ENCODE assay signal across 14 mouse cellular contexts in the genomic region with DNA sequence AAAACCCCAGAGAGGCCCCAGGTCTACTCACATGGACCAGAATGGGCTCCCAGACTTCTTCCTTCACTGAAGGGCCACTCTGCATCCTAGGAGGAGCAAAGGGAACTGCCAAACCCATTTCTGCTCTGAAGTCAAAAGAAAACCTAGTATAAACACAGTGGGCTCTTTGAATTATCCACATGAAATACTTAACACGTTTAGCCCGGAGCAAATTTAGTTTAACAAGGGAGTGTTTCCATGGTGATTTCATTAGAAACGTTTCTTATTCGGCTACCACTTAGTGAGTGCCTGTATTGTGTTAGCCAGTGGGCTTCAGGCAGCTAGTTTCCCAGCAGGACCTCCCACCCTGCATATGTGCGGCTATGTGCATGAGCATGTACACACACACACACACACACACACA.
DNase-seq lines count a peak whose midpoint lies in the region; ATAC-seq lines count a peak whose summit lies in the region.
"Had no signal": no experiment of that assay in that cellular context is flagged by ENCODE, and none has a peak within 500 bp of the region (broad histone marks: within the 10 kb centered on the region; RNA-seq: fewer than 3 reads in every experiment).

No protein-coding gene starts in this region.

- no peak overlapping the region for H3K4me2 ChIP-seq in midbrain, embryonic 11.5 days
- no peak overlapping the region for H3K4me2 ChIP-seq in forebrain, embryonic 14.5 days (ENCODE audit: low read length)
- H3K4me2 ChIP-seq in neural tube, embryonic 14.5 days (ENCODE audit: low read depth, low read length), result no peak overlapping the region

- H3K4me1 ChIP-seq in midbrain, embryonic 10.5 days, result peaks cover 10% of the 10 kb centered on the region
- H3K4me1 ChIP-seq in midbrain, embryonic 11.5 days (ENCODE audit: control insufficient read depth, insufficient read depth, low read length), result peaks cover 3% of the 10 kb centered on the region; the same call in 1 of the 2 replicates
- H3K4me1 ChIP-seq in forebrain, embryonic 14.5 days (ENCODE audit: control insufficient read depth, insufficient read depth, low read length), result peaks cover 9% of the 10 kb centered on the region; the same call in 1 of the 2 replicates
- H3K4me1 ChIP-seq in neural tube, embryonic 14.5 days (ENCODE audit: control insufficient read depth, insufficient read depth, low read length), result no peaks in the 10 kb centered on the region

- no peaks in the 10 kb centered on the region for H3K27me3 ChIP-seq in midbrain, embryonic 10.5 days (ENCODE audit: low read depth, poor library complexity, severe bottlenecking)
- H3K27me3 ChIP-seq in midbrain, embryonic 11.5 days (ENCODE audit: control insufficient read depth, insufficient read depth, low read length), result no peaks in the 10 kb centered on the region
- H3K27me3 ChIP-seq in forebrain, embryonic 14.5 days (replicated peaks; ENCODE audit: control insufficient read depth, insufficient read depth, low read length), result no peaks in the 10 kb centered on the region
- H3K27me3 ChIP-seq in neural tube, embryonic 14.5 days (ENCODE audit: control insufficient read depth, insufficient read depth, low read length), result no peaks in the 10 kb centered on the region
- H3K27me3 ChIP-seq: CH12.LX had no signal

- H3K9me3 ChIP-seq in midbrain, embryonic 10.5 days (replicated peaks), result no peaks in the 10 kb centered on the region
- H3K9me3 ChIP-seq in midbrain, embryonic 11.5 days (ENCODE audit: control insufficient read depth, low read length), result no peaks in the 10 kb centered on the region
- no peaks in the 10 kb centered on the region for H3K9me3 ChIP-seq in forebrain, embryonic 14.5 days (replicated peaks; ENCODE audit: control insufficient read depth, low read length)
- no peaks in the 10 kb centered on the region for H3K9me3 ChIP-seq in neural tube, embryonic 14.5 days (ENCODE audit: control insufficient read depth, low read length)

- H3K9ac ChIP-seq in midbrain, embryonic 11.5 days (ENCODE audit: low read length), result no peak overlapping the region
- H3K9ac ChIP-seq in forebrain, embryonic 14.5 days (ENCODE audit: low read length), result no peak overlapping the region
- H3K9ac ChIP-seq in neural tube, embryonic 14.5 days (replicated peaks; ENCODE audit: low read depth, low read length), result no peak overlapping the region
- H3K9ac ChIP-seq: liver, embryonic 14.5 days had no signal

- H3K27ac ChIP-seq in midbrain, embryonic 10.5 days (replicated peaks), result 0 out of 2 replicates have a peak overlapping the region, but pooled peaks have one; percentile 28
- H3K27ac ChIP-seq in midbrain, embryonic 11.5 days (ENCODE audit: low read depth, low read length), result no peak overlapping the region
- no peak overlapping the region for H3K27ac ChIP-seq in forebrain, embryonic 14.5 days (ENCODE audit: low read depth, low read length)
- no peak overlapping the region for H3K27ac ChIP-seq in neural tube, embryonic 14.5 days (ENCODE audit: low read depth, low read length)
- H3K27ac ChIP-seq: liver, embryonic 14.5 days had no signal

- ATAC-seq in midbrain, embryonic 11.5 days (ENCODE audit: low FRiP score), result no peak
- peak; percentile 77 for ATAC-seq in forebrain, embryonic 14.5 days
- peak; percentile 69; the same call in 1 of the 2 replicates for ATAC-seq in neural tube, embryonic 14.5 days (ENCODE audit: low read depth)
- ATAC-seq in megakaryocyte progenitor cell, adult 5-6 weeks (replicated peaks; ENCODE audit: poor library complexity), result no peak

- H3K36me3 ChIP-seq in midbrain, embryonic 10.5 days, result no peaks in the 10 kb centered on the region
- H3K36me3 ChIP-seq in midbrain, embryonic 11.5 days (ENCODE audit: control insufficient read depth, insufficient read depth, low read length), result no peaks in the 10 kb centered on the region
- no peaks in the 10 kb centered on the region for H3K36me3 ChIP-seq in forebrain, embryonic 14.5 days (ENCODE audit: control insufficient read depth, insufficient read depth, low read length)
- no peaks in the 10 kb centered on the region for H3K36me3 ChIP-seq in neural tube, embryonic 14.5 days (ENCODE audit: control insufficient read depth, insufficient read depth, low read length)

- H3K4me3 ChIP-seq in midbrain, embryonic 10.5 days, result no peak overlapping the region
- H3K4me3 ChIP-seq in midbrain, embryonic 11.5 days (ENCODE audit: low read depth, low read length), result no peak overlapping the region
- no peak overlapping the region for H3K4me3 ChIP-seq in forebrain, embryonic 14.5 days (ENCODE audit: low read depth, low read length)
- no peak overlapping the region for H3K4me3 ChIP-seq in neural tube, embryonic 14.5 days (ENCODE audit: low read depth, low read length)
- H3K4me3 ChIP-seq: myocyte had no signal

- no peak for DNase-seq in midbrain, embryonic 10.5 days (ENCODE audit: low spot score)
- DNase-seq in midbrain, embryonic 11.5 days (ENCODE audit: low spot score, missing footprints), result no peak
- peak; percentile 75 for DNase-seq in forebrain, embryonic 14.5 days (ENCODE audit: low spot score)
- DNase-seq in hindlimb bud, embryonic 11.5 days (ENCODE audit: extremely low spot score, low read depth, low spot score), result peak; percentile 37
- no peak for DNase-seq in heart, adult 18-20 months
- DNase-seq: adrenal gland, postnatal 14 days; cerebellum, adult 11 months; heart, postnatal 36 days; thymus, postnatal 36 days had no signal

- WGBS in midbrain, embryonic 10.5 days, result 37% methylated on average over 5 of the region's 5 CpGs
- WGBS in midbrain, embryonic 11.5 days, result 24% methylated on average over 5 of the region's 5 CpGs
- 0% methylated on average over 5 of the region's 5 CpGs for WGBS in forebrain, embryonic 14.5 days
- 13% methylated on average over 5 of the region's 5 CpGs for WGBS in neural tube, embryonic 14.5 days

Comparison
In these comparisons a context has a peak if more than half of its experiments do, and no peak if none do; other contexts are left out.
1. DNase-seq: peak in forebrain, embryonic 14.5 days (single experiment) and hindlimb bud, embryonic 11.5 days (single experiment); none in midbrain, embryonic 10.5 days (single experiment), midbrain, embryonic 11.5 days (single experiment) and heart, adult 18-20 months (0 of 2).
2. ATAC-seq: peak in forebrain, embryonic 14.5 days (single experiment) and neural tube, embryonic 14.5 days (single experiment); none in midbrain, embryonic 11.5 days (single experiment) and megakaryocyte progenitor cell, adult 5-6 weeks (single experiment).